Mouse (Mus musculus): Measurements from ENCODE around the gene Gm9964.
A peak's percentile ranks its signal among the peaks of the same experiment; 100 is the strongest.
"Not testable (repeated sequence)": the region's sequence is repeated elsewhere in the genome, so short reads cannot be mapped to it uniquely, and the experiment has no call there.

The Gm9964 gene

DNA sequence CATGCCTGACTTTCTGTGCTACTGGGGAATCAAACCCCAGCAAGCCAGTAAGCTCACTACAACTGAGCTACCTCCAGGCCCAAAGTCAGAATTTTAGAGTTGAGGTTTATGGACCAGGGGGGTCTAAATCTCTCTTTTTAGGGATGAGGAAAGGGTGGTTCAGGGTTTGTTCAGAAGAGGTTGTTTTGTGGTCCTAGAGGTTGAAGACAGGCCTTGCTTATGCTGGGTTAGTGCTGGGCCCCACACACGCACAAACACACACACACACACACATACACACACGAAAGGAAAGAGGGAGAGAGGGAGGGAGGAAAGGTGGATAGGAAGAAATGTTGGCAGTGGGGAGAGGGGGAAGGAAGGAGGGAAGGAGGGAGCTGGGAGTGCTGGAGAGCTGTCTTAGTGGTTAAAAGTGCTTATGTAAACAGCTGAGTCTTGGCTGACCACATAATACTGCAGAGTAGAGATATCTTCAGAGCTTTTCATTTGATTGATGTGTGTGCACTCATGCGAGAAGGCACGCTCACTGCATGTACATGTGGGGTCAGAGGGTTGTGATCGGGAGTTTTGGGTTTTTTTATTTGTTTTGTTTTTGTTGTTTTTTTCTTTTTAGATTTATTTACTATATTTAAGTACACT lies at the start of gene Gm9964:
TSS of gene Gm9964 (minus strand) at position 51 of the 636 bp plus-strand sequence.
- DNase-seq (ENCODE audit: low read depth in 1 of 2, low spot score in 2 of 2): no peak

GRCm38 (mm10) chr11:79339808-79340781 lies 43.4 kb upstream of the Gm9964 start:
- no peak for DNase-seq (ENCODE audit: low read depth in 1 of 2, low spot score in 2 of 2)

DNA sequence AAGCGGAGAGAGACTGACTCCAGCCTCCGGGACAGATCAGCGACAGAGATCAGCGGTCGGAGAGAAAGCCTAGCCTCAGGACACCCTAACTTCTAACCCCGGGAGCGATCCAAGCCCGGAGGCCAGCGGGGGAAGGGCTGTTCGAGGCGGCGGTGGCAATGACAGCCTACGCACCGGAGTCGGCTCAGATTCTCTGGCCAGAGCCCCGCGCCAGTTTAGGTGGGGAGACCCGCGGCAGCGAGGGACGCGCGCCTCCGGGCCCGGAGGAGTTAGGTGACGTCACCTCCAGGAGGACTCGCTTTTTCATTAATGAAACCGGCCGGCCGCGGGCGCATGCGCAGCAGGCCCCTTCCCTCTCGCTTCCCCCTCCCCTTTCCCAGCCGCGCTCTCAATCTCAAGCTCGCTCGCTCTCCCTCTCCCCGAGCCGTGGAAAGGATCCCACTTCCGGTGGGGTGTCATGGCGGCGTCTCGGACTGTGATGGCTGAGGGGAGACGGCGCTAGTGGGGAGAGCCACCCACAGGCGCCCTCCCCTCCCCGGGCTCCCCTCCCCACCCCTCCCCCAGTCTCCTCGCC lies 42.6 kb upstream of the Gm9964 start, which contains the start of gene Nf1:
TSS of gene Nf1 (plus strand) at position 460 of the 574 bp plus-strand sequence.
- DNase-seq (ENCODE audit: low read depth in 1 of 2, low spot score in 2 of 2): peak; percentile 88 to 90

DNA sequence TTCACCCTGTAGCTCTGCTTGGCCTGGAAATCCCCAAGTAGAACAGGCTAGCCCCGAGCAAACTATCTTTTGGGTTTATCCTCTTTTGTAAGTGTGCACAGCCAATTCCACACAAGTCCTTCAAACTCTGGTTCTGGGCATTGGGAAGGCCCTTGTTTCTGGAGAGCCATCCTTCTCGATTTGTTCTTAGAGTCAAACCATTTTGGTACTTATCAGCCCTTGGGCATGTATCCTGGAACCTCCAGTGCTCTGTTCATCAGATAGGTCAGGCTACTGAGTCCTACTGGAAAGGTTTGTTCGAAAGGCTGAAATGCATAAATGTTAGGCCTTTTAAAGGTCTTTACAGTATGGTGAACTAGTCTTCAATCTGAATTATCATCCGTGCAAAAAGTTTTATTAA lies 41.9 kb upstream of the Gm9964 start:
- no peak for DNase-seq (ENCODE audit: low read depth in 1 of 2, low spot score in 2 of 2)

- DNase-seq (ENCODE audit: low read depth in 1 of 2, low spot score in 2 of 2): peak in 1 of 2 experiments; percentile 11
These were observed 40.1 kb upstream of the Gm9964 start for GRCm38 (mm10) chr11:79336722-79337267.

GRCm38 (mm10) chr11:79335077-79335476 lies 38.4 kb upstream of the Gm9964 start:
- DNase-seq (ENCODE audit: low read depth in 1 of 2, low spot score in 2 of 2): no peak

- no peak for DNase-seq (ENCODE audit: low read depth in 1 of 2, low spot score in 2 of 2)
These were observed 32.9 kb upstream of the Gm9964 start for GRCm38 (mm10) chr11:79329585-79329984.

DNA sequence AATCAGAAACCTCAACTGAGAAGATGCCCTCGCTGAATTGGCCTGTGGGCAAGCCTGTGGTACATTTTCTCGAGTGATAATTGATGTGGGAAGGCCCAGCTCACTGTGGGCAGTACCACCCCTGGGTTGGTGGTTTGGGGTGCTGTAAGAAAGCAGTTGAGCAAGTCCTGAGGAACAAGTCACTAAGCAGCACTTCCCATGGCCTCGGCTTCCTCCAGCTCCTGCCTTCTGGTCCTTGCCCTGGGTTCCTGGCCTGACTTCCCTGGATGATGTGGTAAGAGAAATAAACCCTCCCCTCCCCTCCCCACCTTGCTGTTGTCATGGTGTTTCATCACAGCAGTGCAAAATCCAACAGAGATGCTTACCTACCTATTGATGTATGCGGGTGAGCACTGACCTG lies 31.4 kb upstream of the Gm9964 start:
- no peak for DNase-seq (ENCODE audit: low read depth in 1 of 2, low spot score in 2 of 2)

DNA sequence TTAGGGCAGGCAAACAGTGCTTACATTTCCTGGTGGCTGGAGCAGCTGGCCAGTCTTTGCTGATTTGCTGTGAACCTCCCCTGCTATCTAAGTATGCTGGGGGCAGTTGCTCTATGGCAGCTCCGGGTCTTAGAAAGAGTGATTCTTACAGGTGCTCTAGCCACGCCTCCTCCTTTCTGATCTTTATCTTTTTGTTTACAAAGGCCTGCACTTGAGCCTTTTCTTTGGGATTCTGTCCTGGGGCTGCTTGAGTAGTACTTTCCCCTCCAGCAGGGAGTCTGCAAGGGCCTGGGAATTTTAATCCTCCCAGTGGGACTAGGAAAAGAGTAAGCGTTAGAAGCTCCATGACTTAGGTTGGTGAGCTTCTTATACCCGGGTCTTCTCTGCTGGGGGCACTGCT lies 30.4 kb upstream of the Gm9964 start:
- no peak for DNase-seq (ENCODE audit: low read depth in 1 of 2, low spot score in 2 of 2)

GRCm38 (mm10) chr11:79325663-79326062 lies 29.0 kb upstream of the Gm9964 start:
- DNase-seq (ENCODE audit: low read depth in 1 of 2, low spot score in 2 of 2): no peak

DNA sequence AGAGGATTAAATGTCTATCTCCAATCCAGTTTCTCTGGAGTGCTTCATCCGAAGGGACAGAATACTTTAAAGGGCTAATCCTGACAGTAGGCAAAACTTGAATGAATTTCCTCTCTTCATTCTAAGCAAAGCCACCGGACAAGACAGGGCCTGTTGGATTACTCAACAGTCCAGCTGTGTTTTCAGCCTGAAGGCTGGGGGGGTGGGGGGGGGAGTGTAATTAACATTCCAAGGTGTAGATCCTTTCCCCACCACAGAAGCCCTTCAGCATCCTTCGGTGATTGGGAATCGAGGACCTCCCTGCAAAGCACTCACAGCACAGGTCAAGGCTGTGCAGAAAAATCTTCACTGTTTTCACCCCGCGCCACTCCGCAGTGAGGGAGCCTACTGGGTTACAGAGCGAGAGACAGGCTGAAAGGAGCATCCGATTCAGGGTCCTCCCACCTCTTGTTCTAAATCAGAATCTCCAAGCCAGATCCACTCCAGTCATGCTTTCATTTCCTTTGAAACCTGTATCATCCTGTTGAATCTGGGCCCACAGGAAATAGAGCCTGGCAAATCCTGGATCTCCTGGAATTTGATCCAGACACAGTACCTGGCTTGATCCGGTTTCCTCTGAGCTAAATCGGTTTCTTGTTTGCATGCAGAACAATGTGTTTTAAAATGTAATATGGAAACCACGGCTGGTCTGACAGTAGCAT lies 27.4 kb upstream of the Gm9964 start:
- no peak for DNase-seq (ENCODE audit: low read depth in 1 of 2, low spot score in 2 of 2)

DNA sequence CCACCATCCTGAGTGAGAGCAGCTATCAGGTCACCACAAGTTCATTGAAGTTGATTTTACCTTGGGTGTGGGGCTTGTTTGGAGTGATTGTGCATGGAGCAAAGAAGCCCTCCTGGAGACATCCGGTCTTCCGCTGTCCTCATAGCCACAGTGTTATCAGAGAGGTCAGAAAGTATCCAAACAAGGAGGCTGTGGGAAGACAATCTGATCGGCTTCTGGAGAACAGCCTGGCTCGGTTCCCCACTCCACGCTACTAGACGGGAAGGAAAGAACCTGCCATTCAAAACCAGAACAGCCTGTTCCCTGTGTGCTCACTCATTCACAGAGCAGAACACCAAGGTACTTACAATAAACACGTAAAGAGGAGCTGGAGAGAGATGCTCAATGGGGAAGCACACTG lies 23.1 kb upstream of the Gm9964 start:
- no peak for DNase-seq (ENCODE audit: low read depth in 1 of 2, low spot score in 2 of 2)

DNA sequence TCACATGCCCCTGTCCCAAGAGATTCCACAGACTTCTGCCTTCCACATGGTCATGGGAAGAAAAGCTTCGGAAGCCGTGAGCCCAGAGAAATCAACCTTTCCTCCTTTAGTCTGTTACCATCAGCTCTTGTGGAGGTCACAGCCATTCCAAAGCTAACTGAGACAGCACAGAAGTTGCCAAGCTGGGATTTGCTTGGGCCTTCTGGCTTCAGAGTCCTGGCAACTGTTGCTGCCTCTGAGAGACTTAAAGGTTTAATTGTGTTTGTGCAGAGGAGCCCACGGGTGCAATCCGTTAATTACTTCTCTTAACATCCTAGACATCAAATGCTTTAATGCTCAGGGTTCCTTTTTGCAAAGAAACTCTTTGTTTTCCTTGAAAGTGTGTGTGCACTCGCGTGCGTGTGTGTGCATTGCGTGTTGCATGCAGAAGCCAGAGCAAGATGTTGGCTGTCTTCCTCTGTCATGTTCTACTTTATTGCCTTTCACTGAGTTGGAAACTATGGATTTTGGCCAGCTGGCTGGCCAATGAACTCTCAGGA lies 20.2 kb upstream of the Gm9964 start:
- no peak for DNase-seq (ENCODE audit: low read depth in 1 of 2, low spot score in 2 of 2)

DNA sequence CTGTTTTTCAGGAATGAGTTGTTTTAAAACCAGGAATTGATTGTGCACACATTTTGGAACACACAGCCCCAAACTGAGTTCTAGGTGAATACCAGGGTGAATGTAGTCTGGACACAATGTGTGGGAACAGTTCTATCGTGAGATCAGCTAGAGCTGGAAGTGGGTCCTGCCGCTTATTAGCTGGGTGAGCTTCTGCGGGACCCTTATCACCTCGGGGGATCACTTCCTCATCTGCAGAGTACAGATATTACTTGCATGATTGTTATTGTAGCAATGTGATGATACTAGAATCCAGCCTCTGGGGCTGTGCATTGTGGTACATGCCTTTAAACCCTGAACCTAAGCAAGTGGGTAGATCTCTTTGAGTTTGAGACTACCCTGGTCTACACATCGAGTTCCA lies 13.8 kb upstream of the Gm9964 start:
- DNase-seq (ENCODE audit: low read depth in 1 of 2, low spot score in 2 of 2): no peak

DNA sequence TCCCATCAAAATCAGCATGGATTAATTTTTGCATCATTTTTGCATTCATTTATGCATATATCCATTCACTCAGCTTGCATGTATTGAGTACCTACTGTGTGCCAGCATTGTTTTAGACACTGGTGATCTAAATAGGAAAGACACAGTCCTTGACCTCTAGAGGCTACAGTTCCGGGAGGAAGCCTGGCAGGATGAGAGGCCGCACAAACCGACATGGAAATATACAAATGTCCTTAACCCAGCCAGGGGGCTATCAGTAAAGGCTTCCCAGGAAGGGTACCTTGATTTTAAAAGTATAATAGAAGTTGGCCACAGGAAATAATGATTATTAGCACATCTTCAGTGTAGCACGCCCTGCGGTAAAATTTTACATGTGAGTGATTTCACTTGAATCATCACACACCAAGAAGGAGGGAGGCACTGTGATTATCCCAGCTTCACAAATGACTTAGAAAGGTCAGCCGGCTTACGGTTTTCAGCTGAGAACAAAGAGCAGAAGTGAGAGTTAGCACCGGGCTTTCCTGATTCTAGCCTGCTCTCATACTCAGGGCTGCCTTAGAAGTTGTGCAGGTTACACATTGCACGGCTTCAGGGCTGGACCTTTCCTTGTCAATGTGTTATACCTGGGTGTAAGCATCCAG lies 11.0 kb upstream of the Gm9964 start:
- no peak for DNase-seq (ENCODE audit: low read depth in 1 of 2, low spot score in 2 of 2)

DNA sequence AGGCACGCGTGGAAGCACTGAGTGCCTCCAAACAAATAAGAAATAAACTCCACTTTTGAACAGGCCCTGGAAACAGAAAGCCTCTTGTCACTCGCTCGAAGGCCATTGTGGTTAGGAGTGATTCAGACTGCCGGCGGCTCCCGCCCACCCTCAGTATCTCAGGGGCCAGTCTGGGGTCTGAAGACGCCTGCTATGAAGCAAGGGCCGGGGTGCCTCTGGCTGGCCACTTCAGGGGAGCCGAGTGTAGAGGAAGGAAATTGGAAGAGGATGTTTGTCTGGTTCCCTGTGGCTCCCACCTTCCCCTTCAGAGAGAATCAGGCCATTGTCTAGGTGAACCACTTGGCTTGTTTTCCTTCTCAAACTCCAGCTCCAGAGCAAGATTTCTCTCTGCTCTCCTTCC lies 10.3 kb upstream of the Gm9964 start:
- no peak for DNase-seq (ENCODE audit: low read depth in 1 of 2, low spot score in 2 of 2)

DNA sequence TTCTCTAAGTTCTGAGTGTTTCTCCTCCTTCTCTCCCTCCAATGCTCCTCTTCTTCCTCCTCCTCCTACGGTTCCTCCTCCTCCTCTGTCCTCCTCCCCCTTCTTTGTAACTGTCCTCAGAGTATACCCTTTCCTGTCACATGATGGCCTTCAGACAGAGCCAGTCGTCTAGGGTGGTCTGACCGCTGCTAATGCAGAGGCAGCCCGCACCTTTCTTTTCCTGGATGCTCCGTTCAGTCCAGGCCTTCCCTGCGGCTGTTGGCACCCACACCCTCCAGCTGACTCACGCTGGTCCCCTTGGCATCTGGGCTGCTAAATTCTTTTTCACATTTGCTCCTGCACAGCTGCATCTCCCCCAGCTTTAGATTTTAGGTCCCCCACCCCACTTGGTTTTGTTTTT lies 9.8 kb upstream of the Gm9964 start:
- DNase-seq (ENCODE audit: low read depth in 1 of 2, low spot score in 2 of 2): no peak

DNA sequence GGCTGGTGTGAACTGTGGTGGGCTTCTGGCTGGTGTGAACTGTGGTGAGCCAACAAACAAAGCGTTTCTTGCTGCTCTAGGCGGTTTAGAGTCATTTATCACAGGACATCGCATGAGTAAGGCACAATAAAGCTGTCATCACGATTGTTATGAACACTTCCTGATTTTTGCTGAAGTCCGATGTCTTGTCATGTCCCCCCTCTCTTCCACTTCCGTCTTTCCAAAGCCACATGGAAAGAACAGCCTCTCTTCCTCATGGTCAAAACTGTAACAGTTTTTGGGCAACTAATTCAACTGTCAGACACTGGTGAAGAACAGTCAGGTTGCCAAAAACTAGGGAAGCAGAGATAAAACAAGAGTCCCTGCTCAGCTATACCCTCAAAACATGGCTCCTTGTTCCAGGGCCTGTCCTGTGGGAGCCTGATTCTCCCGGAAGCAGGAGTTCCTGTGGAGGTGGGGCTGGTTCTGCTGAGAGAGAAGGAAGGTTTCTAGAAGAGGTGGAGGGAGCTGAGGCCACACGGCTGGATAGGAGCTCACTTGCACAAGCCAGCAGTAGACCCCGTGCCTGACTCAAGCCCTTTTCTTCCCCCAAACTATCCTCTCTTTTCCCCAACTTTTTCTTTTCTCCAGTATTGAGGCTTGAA lies 9.1 kb upstream of the Gm9964 start:
- peak; percentile 42 to 47 for DNase-seq (ENCODE audit: low read depth in 1 of 2, low spot score in 2 of 2)

- DNase-seq (ENCODE audit: low read depth in 1 of 2, low spot score in 2 of 2): not testable (repeated sequence)
These were observed 7.5 kb upstream of the Gm9964 start for GRCm38 (mm10) chr11:79304245-79304644.

DNA sequence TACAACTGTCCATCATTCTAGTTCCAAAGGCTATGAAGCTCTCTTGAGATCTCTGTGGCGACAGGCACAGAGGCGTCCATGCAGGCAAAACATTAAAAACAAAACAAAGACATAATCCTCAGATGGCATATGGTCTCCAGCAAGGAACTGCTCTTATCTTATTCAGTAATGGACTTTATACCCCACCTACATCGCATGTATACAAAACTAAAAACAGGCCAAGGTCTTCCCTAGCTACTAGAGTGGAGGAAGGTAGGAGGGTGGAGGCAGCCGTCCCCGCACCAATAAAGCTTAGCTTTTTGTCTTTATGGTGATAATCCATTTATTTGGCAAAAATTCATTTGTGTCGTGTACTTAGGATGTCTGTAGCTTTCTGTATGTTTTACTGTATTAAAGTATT lies 6.4 kb upstream of the Gm9964 start:
- no peak for DNase-seq (ENCODE audit: low read depth in 1 of 2, low spot score in 2 of 2)

All from monocyte, adult 2 months (primary cell).